Mouse (Mus musculus) fibroblast of lung, adult 2 months (primary cell): ENCODE results near the gene Liph.
A peak's percentile ranks its signal among the peaks of the same experiment; 100 is the strongest.
"Not testable (repeated sequence)": the region's sequence is repeated elsewhere in the genome, so short reads cannot be mapped to it uniquely, and the experiment has no call there.

ENCODE experiments used
- DNase-seq: peaks from one replicate; pipeline ENCODE4 v3.0.0-alpha.2; 2011; ENCODE audit warnings: low read depth

Liph gene

GRCm38 (mm10) chr16:21995304-21995703 lies at the start of gene Liph:
Gene Liph, minus strand, starts transcription at chr16:21995663.
- DNase-seq, result no peak

- DNase-seq, result no peak
Measured at GRCm38 (mm10) chr16:22043830-22044229, 48.4 kb upstream of the Liph start.

- DNase-seq, result no peak
Measured at GRCm38 (mm10) chr16:22039978-22040377, 44.5 kb upstream of the Liph start.

GRCm38 (mm10) chr16:22038554-22038953 lies 43.1 kb upstream of the Liph start:
- no peak for DNase-seq

GRCm38 (mm10) chr16:22027474-22027873 lies 32.0 kb upstream of the Liph start:
- no peak for DNase-seq

- no peak for DNase-seq
Measured at GRCm38 (mm10) chr16:22022122-22022521, 26.7 kb upstream of the Liph start.

GRCm38 (mm10) chr16:22015569-22015968 lies 20.1 kb upstream of the Liph start:
- DNase-seq, result no peak

GRCm38 (mm10) chr16:22009596-22009995 lies 14.1 kb upstream of the Liph start:
- DNase-seq, result no peak

GRCm38 (mm10) chr16:22009099-22009584 lies 13.7 kb upstream of the Liph start, which contains the start of gene Senp2:
Gene Senp2, plus strand, starts transcription at chr16:22009484.
- peak; percentile 99 for DNase-seq

GRCm38 (mm10) chr16:22001606-22002005 lies 6.1 kb upstream of the Liph start:
- DNase-seq, result no peak

- no peak for DNase-seq
Measured at GRCm38 (mm10) chr16:22001172-22001571, 5.7 kb upstream of the Liph start.

- no peak for DNase-seq
Measured at GRCm38 (mm10) chr16:21999941-22000690, 4.7 kb upstream of the Liph start.

- DNase-seq, result peak; percentile 23
Measured at GRCm38 (mm10) chr16:21998061-21998460, 2.6 kb upstream of the Liph start.

- no peak for DNase-seq
Measured at GRCm38 (mm10) chr16:21996881-21997641, 1.6 kb upstream of the Liph start.

- no peak for DNase-seq
Measured at GRCm38 (mm10) chr16:21996402-21996801, 939 bp upstream of the Liph start.

- no peak for DNase-seq
Measured at GRCm38 (mm10) chr16:21991774-21992173, 3.7 kb downstream of the Liph start.

GRCm38 (mm10) chr16:21990893-21991292 lies 4.6 kb downstream of the Liph start:
- not testable (repeated sequence) for DNase-seq

- DNase-seq, result no peak
Measured at GRCm38 (mm10) chr16:21987956-21988355, 7.5 kb downstream of the Liph start.

GRCm38 (mm10) chr16:21986191-21986590 lies 9.3 kb downstream of the Liph start:
- no peak for DNase-seq

- DNase-seq, result no peak
Measured at GRCm38 (mm10) chr16:21984091-21984490, 11.4 kb downstream of the Liph start.

GRCm38 (mm10) chr16:21983581-21983980 lies 11.9 kb downstream of the Liph start:
- DNase-seq, result no peak

GRCm38 (mm10) chr16:21983146-21983545 lies 12.3 kb downstream of the Liph start:
- no peak for DNase-seq

GRCm38 (mm10) chr16:21977347-21977746 lies 18.1 kb downstream of the Liph start:
- DNase-seq, result no peak
